Mouse (Mus musculus): Measurements from ENCODE around the gene Lypd5.

DNA sequence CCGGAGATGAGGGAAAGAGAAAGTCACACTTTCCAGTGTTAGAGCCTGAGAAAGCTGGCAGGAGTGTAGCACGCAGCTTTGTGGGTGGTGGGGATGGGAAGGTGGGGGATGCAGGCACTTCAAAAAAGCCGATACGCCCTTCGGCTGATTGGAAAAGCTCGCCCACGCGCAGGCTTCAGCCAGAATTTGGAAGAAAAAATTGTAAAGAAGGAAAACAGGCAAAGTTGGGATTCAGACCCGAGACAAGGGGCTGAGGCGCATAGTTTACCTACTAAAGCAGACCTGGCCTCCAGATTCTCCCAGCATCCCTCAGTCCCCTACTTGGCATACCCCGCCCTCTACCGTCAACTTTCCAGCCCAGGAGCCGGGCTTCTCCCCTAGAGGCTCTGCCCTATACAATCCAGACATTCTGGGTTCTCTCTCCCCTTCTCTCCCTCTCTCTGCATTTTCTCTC is 23.3 kb upstream of the Lypd5 start:
- TF ChIP-seq POLR2A (IDR thresholded peaks at IDR 0.05; ENCODE audit: low read depth, low read length): no peak
- no peak for TF ChIP-seq CTCF (conservative IDR thresholded peaks at IDR 0.05; ENCODE audit: insufficient read depth, insufficient read length, low read depth, low read length)

Measured in kidney, adult 2 months (tissue).